Mouse (Mus musculus) E14TG2a.4 (cell line): ENCODE measurements around the gene Thada.

ENCODE experiments used
- CTCF ChIP-seq: conservative IDR thresholded peaks from 2 replicates; pipeline ENCODE4 v1.5.1; 2014; ENCODE audit warnings: low read length
- NANOG ChIP-seq: IDR thresholded peaks from 2 replicates; pipeline ENCODE4 v1.6.1; 2014; ENCODE audit warnings: borderline replicate concordance, low read length, mixed read lengths

GRCm38 (mm10) chr17:84305074-84305473 is 160.9 kb downstream of the Thada start:
- TF ChIP-seq CTCF (no peak), NANOG (no peak)
